Mouse (Mus musculus) neural tube, embryonic 10.5 days (tissue): ENCODE data around the gene Naf1.
A peak's percentile ranks its signal among the peaks of the same experiment; 100 is the strongest.

ENCODE experiments used
- DNase-seq: peaks from one replicate; pipeline ENCODE4 v3.0.0-alpha.2; 2017; ENCODE audit warnings: low spot score; ENCODE audit errors: extremely low spot score

Naf1 gene

DNA sequence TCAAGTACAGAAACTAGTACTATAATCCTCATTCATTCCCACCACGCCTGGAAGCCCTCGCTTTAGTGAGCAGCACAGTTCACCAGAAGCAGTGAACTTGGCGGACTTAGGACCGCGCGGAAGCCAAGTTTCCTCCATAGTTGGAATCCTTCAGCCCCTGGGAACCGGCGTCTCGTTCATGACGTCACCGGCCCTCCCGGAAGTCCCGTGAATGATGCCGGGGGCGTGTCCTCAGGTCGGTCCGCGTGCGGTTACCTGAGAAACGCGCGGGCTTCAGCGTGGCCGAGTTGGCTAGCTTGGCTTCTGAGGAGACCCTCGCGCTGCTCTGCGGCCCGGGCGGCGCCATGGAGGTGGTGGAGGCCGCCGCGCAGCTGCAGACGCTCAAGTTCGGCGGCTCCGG is at the start of gene Naf1:
Naf1 (plus strand) TSS at position 195 of the 400 bp plus-strand sequence.
- peak; percentile 97 for DNase-seq

DNA sequence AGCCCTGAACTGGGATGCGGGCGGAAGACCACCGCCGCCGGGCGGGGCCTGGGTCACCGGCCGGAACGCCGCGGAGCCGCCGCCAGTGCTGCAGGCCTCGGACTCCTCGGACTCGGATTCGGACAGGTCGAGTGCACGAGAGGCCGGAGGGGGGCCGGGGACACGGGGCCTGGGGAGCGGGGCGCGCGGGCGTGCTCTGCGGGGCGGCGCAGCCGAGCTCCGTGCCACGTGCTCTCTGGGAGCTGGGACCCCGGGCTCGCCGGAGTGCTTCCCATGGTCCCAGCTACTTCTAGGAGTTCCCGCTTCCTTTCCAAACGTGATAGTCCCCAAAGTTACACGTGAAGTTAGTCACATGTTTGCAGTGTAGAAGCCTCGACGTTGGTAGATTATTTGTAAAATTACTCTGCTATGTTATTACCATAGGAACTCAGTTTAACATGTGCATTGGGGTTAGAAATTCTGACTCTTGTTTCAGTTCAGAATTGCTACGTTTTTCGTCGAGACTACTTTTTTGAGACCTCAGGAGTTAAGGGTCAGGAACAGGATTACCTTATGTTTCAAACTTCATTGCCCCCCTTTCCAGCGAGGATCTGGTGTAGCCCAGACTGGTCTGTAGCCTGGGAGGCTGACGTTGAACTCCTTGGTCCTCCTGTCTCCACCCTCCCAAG is 1.0 kb downstream of the Naf1 start:
- DNase-seq: peak; percentile 72

GRCm38 (mm10) chr8:66861589-66862500 is 1.8 kb downstream of the Naf1 start:
- DNase-seq: no peak

GRCm38 (mm10) chr8:66863761-66864160 is 3.7 kb downstream of the Naf1 start:
- DNase-seq: no peak

DNA sequence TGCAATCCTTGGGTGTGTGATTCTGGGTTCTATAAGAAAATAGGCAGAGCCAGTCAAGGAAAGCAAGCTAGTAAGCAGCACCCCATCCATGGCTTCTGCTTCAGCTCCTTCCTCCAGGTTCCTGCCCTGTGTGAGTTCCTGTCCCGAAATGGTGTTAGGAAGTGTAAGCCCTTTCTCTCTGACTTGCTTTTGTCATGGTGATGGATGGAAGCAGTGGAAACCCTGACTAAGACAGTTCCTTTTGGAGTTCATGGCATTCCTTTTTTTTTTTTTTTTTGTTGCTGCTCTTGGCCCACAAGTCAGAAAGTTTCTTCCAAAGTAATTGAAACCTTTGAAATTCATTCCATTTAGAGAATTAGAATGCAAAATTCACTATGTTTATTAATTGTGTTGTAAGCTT is 5.1 kb downstream of the Naf1 start:
- DNase-seq: no peak

GRCm38 (mm10) chr8:66867679-66868078 is 7.7 kb downstream of the Naf1 start:
- no peak for DNase-seq

DNA sequence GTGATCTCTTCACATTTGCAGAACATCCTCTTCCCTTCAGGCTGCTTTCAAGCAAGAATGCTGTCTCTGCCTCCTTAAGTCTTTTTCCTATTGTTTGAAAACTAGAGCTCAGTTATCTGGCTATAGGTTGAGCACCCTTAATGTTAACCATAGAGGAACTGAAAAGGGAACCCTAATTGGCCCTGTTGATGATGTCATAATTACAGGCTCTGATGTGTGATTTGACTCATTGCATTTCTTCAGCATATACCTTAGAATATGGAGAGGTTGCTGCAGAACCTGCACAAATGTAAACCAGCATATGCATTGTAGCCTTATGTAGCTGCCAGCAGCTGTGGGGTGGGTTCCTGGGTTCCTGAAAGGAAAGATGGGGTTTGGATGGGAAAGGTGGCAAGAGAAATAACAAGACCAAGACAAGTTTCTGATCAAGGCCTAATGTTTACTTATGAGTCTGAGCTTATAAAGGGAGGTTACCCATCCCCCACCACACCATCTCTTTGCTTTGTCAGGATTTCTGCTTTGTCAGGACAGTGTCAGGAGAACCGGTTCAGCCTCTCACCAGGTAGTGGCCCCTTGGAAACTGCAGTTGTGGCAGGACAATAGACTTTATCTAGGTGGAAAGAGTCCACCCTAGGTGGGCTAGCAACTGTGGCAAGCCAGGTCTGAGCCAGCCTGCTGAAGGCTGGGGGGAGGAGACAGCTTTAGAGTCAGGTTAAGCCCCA is 9.4 kb downstream of the Naf1 start:
- DNase-seq: no peak

- DNase-seq: no peak
Measured at GRCm38 (mm10) chr8:66883866-66884265, 23.8 kb downstream of the Naf1 start.

GRCm38 (mm10) chr8:66891879-66892278 is 31.9 kb downstream of the Naf1 start:
- no peak for DNase-seq

GRCm38 (mm10) chr8:66905000-66905399 is 45.0 kb downstream of the Naf1 start:
- no peak for DNase-seq

- DNase-seq: no peak
Measured at GRCm38 (mm10) chr8:66905557-66905956, 45.5 kb downstream of the Naf1 start.

- DNase-seq: no peak
Measured at GRCm38 (mm10) chr8:66906116-66906515, 46.1 kb downstream of the Naf1 start.

DNA sequence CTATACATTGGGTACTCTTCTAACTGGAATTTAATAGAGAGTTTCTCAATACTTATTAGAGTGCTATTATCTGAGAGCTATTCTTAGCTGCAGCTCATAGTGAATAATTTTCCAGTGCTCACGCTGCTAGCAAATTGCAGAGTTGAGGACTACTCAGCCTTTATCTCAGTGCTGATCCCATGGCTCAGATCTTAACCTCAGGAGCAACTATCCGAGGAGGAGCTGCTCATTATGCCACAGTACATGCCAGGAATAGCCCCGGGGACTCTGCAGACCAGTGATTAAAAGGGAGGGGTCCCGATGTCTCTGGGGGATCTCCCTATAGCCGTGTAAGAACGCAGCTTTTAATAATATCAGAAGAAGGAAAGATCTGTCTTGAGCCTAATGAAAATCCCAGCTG is 50.7 kb downstream of the Naf1 start:
- DNase-seq: no peak

DNA sequence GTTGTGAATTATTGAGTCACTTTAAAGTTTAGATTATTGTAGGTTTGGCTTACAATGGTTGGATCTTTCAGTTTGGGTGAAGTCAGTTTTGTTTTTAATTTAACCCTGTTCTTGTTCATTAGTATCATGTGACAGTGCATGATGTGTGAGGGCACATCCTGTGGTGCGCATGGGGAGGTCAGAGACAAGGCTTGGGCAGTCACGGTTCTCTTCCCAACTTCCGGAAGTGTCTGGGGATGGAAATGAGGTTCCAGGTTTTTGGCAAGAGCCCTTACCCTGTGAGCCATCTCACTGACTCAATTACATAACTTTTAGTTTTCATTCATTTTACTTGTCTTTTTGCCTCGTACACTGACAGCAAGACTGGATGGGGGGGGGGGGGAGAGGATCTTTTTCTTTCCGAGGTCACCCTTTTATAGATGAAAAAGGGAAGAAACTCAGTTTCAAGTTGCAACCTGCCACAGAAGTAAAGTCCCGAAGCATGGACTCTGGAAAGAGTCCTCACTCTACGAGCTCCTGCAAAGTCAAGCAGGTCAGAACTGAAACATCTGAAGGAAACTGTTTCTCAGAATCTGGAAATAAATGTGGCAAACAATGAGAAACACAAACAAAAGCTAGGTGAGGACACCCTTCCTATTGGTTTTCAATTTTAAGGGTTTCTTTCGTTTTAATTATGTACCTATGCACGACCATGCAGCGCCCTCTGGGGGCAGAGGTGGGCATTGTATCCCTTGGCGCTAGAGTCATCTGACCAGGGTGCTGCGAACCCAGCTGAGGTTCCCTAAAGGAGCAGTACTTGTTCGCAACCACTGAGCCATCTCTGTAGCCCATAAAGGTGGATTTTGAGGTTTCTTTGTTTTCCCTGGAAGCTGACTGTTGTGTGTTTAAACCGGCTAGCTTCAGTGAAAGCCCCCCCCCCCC is 53.9 kb downstream of the Naf1 start:
- no peak for DNase-seq

GRCm38 (mm10) chr8:66916056-66916455 is 56.0 kb downstream of the Naf1 start:
- DNase-seq: no peak

DNA sequence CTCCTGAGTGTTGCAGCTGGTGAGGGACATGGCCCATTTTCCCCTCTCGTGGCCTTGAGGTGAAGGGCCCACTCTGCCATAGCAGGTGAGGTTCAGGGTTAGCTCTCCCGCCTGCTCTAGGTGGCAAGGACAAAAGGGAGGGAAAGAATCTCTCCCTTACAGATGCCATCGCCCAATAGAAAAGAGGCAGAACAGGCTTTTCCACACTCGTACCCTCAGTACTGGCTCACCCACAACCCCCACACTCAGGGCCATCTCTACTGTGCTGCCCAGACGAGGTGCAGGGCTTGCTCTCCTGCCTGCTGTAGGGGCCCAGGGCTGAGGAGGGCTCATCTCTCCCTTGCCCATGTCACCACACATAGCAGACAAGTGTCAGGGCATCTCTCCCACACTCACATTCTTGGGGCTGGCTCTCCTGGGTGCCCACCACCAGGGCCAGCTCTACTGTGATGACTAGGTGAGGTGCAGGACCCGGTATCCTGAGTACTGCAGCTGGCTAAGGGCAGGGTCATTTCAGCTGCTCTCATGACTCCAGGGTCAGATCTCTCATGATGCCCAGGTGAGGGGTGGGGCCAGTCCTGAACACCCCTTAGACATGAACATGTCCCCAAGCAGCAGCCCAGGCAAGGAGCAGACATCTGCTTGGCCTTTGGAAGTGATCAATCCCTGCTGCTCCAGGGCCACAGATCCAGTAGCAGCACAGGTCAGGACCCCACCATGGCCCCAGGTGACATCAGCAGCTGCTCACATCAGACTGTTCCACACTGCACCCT is 57.9 kb downstream of the Naf1 start:
- DNase-seq: no peak

DNA sequence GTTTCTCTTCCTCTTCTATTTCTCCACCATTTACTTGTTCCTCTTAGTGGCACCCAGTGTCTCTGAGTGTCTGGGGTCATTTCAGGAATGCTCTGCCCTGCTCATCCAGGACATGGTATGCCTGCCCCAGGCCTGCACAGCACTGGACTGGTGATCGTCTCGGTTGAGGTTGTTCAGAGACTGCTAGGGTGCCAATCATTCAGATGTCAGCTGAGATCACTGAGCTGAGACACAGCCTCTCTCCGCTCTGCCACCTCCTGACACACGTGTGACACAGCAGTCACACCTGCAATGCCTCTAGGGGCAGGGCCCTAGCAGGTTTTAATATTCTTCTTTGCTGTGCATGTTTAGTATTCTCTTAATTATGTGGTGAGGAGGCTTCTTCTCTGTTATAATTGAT is 58.5 kb downstream of the Naf1 start:
- DNase-seq: no peak

- DNase-seq: no peak
Measured at GRCm38 (mm10) chr8:66933746-66934145, 73.7 kb downstream of the Naf1 start.

DNA sequence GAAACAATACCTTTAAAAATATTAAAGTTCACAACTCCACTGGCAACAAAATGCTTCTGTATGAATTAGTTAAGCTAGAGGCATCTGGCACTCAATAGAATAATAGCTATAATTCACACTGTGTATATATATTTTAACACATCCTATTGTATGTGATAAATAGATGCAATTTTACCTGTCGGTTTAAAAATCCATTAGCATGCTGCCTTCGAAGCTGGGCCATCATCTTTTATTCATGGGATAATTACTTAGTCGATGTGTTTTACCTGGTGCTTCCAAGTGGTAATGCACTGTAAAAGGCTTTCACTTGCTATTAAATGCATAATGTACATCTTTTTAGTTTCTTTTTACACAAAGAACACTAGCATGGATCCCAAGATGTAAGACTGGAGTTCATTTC is 76.2 kb downstream of the Naf1 start:
- no peak for DNase-seq
